Mouse (Mus musculus) right cerebral cortex, postnatal 4 days (tissue): ENCODE results near the gene Palld.
A peak's percentile ranks its signal among the peaks of the same experiment; 100 is the strongest.

Experiments
- DNase-seq: peaks from one replicate; pipeline ENCODE4 v3.0.0-alpha.2; 2022

The Palld gene

DNA sequence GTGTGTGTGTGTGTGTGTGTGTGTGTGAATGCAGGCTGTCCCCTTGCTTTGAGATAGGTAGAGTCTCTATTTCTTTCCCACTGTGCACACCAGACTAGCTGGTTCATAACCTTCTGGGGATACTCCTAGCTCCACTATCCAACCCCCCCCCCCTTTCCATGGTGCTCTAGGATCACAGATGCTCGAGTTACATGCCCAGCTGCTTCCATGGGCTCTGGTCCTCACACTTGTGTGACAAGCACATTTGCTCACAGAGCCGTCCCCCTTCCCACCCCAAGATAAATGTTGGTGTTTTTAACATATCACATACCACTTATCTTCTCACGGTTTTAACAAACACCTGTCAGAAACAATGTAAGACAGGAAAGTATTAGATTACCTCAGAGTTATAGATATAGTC lies 131.2 kb downstream of the Palld start:
- DNase-seq = no peak

DNA sequence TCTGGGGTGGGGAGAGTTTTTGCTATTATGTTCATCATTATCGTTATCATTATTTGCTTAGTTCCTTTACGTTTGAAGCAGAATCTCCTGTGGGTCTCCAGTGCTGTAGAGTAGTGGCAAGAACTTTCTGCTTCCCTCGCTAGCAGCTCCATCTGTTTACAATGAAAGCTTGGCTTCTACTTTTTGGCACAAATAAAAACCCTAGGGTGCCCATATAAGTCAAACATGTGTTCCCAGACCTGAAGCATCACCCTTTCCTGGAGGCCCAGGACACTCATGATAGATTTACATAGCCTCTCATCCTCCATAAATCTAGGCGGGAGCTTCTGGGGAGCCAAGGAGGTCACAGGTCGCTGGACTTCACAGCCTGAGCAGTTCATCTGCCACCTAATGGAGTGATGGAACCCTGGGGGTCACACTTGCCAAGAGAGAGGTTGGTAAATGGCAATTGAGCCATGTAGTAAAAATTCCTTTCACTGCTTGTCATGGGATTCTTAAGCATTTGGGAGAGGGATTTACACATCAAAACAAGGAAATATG lies 133.1 kb downstream of the Palld start:
- DNase-seq = no peak

DNA sequence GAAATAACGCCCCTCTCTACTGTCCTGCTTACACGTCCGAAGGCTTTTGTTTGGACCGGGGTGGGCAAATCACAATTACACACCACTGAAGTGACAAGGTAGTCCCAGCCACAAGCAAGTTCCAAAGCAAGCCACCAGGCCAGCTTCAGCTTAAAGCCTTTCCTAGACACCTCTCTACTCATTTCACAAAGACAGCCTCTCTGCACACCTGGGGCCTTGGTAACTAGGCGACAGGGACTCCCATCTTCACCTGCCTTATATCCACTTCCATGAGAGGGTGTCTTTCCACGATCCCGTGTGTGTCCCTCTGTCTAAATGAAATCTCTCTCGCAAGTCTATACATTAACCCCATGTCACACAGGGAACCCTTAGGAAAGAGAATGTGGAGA lies 142.3 kb downstream of the Palld start:
- no peak for DNase-seq

DNA sequence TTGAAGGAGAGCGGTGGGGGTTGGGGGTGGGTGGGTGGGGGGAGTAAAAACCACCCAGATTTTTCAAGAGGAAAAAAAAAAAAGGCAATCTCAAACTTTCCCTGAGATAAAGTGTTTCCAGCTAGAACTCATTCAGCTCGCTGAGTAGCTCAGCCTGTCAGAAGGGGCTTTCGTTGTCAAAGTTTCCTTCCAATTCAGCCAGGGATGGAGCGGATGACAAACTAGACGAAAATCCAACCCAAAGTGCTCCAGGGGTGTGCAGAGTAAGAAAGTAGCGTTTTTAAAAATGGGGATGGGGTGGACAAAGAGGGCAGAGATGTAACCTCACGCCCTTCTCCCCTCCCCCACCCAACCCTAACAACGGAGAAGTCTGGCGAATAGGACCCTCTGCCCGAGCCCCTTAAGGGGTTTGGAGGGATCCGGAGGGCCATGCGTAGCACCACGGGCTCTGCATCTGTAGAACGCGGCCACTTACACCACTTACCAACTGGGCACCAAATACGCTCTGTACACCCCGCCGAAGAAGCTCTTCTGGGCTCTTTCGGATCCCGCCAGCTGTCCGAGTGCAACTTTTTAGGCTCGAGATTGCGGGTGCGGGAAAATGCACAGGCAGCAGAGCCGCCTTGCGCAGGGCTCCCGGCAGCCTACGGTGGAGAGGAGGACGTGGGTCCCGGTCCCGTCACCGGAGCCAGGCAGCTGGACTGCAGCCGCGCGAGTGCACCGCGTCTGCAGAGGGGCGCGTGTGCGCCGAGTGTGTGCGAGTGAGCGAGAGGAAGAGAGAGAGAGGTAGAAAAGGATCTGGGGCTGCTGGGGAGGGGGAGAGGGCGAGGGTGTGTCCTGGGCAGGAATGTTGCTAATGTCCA lies 142.9 kb downstream of the Palld start:
- DNase-seq = peak; percentile 37

DNA sequence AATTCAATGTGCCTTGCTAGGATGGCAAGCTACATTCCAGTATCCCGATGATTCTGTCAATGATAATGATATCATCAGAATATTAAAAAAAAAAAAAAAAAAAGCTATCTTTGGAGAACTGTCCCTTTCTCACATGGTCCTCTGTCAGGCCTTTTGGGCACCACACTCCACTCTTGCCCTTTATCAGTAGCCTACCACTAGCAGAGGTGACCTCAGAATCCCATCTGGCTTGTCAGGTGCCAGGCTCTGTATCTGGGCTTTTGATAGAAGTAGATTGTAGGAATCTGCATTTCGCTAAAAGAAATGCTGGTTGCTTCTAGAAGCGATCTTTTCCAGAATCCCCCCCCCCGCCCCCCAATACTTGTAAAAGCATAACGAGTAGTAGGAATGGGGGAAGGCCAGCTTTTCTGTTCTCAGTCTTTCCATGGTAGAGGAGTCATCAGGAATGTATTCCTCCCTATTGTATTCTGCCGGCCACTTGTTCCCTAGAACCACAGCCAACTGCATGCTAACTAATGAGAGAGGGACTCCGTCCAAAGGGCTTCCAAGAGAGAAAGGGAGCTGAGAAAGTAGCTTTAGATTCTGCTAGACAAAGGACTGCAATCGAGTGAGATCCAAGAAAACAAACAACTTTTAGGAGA lies 143.7 kb downstream of the Palld start:
- no peak for DNase-seq

DNA sequence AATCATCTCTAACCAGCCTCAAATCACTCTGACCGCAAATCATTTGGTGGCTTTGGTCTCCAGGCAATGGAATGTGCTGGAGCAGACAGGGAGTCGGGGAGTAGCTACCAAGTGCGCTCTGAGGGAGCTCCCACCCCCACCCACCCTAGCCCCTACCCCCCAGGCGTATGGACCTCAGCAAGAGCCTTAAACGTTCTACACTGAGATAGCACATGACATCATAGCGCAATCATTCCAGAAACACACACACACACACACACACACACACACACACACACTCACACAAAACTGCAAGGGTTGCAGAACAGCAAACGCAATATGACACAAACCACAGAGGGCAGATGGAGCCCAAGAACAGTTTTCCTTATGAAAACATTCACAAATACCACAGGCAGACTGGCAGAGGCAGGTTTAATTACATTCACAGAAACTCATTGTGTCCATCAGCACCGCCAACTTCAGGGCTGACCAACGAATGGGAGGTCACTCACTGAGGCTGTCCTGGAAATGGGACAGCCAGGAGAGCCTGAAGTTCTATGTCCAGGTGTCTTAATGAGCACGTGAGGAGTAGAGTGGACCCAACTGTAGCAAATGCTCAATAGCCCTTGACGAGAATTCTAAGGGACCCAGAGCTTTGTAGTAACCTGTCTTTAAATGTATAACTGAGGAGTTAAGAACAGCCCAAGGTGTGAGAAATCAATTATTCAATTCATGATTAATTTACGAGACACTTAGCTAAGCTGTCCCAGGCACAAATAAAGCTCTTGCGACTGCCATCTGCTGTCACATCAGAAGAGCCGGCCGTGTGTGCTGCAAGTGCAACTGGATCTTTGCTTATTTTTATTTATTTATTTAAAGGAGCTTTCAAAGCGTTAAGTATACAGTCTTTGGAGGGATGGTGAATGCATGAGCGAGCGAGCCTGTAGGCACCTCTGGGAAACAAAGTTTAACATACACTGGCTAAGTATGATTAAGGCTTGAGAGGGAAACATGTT lies 145.2 kb downstream of the Palld start:
- DNase-seq = no peak

DNA sequence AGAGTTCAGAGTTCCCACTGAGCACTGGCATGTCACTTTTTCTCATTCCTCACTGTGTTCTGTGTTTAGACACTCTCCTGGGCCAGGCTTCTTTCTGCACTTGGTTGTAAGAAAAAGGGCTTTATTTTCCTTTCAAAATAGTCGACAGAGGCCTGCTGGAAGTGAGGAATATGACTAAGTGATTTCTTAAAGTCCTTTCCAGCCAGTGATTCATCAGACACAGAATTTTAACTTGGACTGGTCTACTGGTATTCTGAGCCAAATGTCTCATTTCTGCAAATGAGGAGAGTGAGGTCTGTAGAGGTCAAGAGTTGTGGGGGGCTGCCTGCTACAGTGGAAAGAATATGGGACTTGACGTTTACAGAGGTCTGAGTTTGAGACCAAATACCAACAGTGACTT lies 147.3 kb downstream of the Palld start:
- DNase-seq = no peak

DNA sequence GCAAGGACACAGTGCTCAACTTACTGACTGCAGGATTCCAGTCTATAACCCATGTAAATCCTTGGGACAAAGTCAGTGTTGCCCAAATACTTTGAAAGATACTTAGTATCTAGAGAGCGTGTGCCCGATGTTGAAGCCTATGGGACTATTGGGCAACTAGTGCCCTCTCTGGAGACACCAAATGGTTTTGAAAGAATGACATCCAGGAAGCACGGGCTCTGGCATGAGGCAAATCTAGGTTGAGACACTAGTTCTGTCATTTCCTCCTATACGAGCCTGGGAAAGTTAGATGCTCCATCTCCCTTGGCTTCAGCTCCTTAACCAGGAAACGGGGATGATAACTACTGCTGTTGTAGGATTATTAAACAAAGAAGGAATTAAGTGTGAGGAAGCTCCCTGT lies 155.4 kb downstream of the Palld start:
- DNase-seq = no peak

DNA sequence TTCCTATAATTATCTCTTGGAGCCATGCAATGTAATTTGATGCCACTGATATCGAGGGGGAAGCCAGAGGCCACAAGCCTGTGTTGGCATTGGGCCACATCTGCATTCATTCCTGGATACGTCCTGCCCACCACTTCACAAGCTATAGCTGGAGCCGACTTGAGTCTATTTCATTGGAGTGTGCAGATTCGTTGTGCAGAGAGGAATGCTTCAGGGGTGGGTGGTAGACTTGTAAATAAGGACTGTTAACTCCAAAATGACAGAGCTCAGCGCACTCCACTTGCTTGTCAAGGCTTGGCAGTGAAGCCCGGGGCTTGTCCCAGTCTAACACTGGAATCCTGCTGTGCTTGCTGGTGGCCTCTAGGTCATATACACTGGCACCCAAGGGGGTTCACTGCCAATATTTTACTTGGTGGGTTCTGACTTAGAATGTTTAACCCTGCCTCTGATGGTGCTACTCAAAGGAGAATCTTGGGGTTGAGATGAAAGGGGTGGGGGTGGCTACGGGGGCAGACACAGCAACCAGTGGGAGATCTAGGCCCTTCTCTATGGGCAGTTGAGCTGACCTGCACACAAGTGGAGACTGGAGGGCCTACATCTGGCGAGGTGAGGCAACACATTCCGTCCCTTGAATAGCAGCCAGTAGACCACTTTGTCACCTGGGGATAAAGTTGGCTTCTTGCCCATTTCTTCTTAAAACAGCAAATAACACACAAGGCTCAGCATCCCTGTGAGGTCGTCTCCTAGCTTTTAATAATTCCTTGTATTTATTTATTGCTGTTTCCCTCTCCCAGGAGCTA lies 157.1 kb downstream of the Palld start:
- DNase-seq = no peak

DNA sequence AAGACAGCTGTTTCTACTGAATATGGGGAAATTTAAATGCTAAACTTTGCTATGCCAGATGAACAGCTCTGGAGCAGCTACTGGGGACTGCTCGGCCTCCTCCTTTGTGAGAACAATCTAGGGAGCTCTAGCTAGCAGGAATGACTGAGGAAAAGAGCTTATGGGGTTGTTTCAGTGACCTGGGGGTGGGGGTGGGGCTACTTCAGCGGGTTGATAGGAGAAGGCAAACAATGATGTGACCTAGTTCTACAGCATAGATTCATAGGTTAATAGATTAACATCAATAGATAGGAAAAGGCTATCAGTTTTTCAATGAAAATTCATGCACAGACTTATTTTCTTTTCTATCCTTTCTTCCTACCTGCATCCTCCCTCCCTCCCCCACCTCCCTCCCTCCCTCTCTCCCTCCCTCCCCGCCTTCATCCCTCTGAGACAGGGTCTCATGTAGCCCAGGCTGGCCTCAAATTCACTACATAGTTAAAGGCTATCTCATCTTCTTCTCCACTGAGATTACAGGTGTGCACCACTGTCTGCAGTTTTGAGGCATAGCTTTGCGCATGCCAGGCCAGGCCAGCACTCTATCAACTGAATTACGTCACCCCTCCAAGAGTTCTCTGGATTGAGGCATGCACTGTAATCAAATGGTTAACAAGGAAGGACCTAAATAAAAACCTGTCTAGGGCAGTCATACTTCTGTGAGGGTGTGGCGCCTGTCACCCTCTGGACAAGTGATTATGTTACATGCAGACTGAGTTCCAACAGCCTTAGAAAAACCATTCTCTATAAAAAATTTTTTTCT lies 158.5 kb downstream of the Palld start:
- no peak for DNase-seq

DNA sequence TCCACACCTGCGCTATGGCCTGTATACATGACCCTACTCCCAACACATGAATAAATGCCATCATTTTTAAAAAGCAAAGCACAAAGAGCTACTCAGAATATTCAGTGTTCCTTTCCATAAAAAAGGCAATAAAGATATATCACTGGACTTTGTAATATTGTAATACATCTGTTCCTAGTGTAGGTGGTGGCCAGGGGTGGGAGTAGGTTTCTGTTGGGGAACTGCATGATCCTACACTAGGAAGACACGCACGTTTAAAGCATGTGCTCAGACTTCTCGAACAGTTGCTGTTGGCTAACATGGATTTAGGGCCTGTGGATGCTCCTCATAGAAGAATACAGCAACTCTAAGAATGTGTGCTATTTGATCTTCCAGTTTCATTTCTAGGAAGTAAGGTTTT lies 165.0 kb downstream of the Palld start:
- DNase-seq = no peak

DNA sequence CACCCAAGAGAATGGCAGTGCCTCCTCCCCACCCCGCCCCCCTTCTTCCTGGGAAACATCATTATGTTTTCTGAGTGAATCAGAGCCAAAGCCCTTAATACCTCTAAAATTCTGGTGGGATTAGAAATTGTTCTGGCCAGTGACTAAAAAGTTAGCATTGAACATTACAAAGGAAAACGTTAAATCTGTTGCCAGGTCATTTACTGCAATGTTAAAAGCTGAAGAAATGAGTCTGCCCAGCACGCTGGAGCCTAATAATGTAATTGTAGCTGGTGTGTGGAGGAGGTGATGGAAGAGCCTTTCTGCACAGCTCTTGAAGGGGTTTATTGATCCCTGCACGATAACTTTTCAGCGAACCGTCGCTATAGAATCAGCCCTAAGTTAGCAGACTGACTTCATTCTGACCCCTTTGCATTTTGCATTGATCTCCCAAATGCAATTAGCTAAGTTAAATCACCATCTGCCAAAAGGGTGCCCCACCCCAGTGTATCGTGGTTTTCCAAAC lies 165.7 kb downstream of the Palld start:
- DNase-seq = no peak

DNA sequence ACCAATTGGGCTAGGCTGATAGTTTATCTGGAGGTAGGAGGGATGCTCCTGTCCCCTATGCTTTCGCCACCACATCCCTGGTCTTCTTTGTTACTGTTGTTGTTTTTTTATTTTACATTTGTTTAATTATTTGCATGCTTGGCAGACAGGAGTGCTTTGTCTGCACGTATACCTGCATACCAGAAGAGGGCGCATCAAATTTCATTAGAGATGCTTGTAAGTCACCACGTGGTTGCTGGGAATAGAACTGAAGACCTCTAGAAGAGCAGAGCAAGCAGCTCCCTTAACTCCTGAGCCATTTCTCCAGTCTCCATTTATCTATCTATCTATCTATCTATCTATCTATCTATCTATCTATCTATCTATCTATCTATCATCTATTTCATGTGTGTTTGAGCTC lies 166.4 kb downstream of the Palld start:
- DNase-seq = no peak

DNA sequence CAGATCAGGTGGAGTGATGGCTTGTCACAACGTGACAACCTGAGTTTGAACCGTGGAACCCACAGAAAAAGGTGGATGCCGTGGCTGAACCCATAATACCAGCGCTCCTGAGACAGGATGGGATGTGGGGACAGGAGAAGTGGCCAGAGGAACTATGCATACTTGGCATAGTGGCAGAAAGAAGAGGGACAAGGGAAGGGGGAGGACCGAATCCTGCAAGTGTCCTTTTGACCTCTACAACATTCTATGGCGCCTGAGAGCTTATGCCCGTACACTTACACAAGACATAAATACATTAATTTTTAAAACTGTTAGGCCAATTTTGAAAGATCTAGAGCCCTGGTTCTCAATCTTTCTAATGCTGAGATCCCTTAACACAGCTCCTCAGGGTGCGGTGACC lies 168.3 kb downstream of the Palld start:
- no peak for DNase-seq

DNA sequence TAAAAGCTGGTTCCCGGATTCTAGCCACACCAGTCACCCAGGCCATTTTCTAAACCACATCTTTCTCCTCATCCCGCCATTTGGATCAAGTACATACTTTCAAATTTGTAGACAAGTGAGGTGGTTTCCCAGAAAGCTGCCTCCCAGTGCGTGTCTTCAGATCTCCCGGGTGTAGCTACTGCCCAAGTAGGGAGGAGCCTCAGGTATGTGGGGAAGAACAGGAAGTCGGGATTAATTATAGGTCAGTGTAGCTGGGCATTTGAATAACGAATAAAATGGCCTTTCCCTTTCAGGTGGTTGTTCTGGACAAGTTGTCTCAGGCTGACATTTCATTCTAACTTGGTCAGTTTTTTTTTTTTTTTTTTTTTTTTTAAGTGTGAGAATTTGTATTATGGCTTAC lies 170.3 kb downstream of the Palld start:
- no peak for DNase-seq

DNA sequence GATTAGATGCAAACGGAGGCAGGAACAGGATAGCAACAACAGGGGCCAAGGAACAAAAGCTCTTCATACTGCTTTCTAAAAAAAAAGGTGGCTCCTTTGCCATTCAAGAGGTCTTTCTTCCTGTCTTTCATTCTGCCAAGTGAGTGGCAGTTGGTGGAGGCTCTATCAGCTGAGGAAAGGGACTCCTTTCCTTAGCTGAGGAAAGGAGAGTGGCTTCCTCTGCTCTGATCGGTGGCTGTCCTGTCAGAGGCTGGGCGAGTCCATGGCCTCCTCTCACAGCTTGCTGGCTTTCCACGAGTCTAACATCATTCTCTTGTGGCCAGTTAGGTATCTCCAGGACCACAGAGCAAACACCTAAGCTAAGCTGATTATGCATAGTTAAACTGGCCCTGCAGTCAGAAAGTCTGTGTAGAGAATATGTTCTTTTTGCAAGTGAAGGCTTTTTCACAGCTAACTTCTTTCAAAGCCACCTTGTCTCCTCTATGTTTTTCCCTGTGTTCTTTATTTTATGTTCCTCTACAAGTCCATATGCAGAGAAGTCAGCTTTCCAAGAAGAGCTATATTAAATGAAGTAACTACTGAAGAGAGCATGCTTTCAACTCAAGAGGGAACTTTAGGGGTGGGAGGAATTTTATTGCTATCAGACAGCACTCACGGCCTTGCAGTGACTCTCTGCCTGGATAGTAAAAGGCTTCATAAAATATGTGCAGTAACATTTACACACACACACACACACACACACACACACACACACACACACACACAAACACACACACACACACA lies 171.0 kb downstream of the Palld start:
- no peak for DNase-seq

DNA sequence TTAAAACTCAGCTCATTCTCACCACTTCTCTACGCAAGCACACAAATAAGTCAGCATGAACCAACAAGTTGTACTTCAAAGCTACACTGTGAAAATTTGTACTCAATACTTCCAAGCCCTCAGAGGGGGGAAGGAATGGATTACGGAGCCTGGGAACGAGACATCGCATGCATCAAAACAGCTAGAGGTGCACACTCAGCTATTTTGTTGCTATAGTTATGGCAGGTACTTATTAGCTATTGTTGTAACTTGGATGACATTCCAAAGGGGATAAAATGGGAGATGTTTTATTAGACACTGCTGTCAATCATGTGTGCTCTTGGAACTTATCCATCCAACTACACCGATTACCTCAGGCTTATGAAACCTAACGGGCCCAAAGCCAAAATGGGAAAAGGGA lies 171.8 kb downstream of the Palld start:
- DNase-seq = no peak

DNA sequence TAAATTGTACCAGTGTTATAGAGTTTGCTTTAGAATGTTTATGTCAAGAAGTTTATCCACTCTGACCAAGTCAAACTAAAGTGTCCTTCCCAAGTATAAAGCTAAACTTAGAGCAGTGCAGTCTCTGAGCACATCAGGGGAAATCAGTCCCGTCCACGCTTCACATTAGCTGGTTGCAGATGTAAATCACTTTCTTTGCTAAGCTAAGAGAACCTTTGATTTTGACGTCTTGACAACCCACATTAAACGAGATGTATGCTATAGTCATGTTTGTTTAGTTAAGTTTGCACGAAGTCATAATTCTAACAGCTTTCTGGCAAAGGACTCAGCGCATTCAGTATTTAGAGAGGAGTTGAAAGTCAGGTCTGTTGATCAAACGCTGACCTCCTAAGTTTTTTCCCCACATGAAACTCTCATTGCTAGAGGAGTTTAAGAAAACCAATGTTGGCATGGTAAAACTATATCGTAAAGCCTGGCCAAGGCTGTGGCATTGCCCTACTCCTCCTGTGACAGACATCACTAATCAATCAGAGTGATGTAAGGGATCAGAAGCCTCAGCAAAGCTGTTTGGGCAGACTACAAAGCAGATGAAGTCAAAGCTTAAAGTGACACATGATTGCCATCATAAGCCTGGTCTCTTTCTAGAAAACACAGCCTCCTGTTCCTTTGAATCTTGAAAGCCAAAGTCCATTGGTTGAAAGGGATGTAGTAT lies 177.0 kb downstream of the Palld start:
- DNase-seq = no peak

DNA sequence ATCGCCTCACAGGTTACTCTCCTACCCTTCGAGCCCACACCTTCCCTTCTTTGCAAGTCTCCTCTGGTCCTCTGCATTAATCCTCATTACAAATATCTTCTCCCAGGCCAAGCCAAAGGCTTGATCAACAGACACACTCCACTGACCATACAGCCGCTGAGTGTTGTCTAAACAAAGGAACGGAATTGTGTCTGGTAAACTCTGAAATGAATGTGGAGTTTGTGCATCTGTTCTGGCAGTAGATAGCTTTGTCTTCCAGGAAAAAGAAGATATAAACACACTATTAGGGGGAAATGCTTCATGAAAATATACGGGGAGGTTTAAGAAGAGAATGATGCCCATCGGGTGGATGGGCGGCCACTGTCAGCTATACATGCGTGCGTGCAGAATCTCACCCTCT lies 180.3 kb downstream of the Palld start:
- no peak for DNase-seq
